Mouse (Mus musculus): ENCODE data around the gene Prrt2. TPM values are rescaled to one million over a fixed set of nuclear protein-coding genes. Genes with fewer than 3 reads are reported as not detected.

The Prrt2 gene
- total and polyA plus RNA-seq, 3 experiments, result 0.12 to 1.4 TPM; not detected in 1

DNA sequence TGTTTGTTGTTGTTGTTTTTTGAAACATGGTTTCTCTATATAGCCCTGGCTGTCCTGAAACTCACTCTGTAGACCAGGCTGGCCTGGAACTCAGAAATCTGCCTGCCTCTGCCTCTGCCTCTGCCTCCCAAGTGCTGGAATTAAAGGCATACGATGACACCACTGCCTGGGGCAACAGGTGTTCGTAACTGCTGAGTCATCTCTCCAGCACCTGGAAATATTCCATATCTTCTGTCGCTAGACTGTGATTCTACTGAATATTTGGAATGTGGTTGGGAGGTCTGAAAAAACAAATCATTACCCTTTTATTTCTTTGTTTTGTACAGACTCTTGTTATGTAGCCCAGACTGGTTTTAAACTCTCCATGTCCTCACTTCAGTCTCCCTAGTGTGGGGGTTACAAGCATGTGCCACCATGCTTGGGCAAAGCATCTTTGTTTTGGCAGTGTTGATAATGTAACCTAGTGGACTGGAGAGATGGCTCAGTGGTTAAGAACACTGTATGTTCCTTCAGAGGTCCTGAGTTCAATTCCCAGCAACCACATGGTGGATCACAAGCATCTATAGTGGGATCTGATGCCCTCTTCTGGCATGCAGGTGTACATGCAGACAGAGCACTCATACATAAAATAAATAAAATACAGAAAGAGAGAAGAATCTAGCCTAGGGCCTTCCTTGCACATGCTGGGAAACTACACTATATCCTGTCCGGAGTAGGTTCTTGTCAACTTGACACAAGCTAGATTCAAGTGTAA is 16.7 kb downstream of the Prrt2 start (continued):
- TF ChIP-seq ZMIZ1 (IDR thresholded peaks at IDR 0.05; ENCODE audit: low read depth, low read length), result no peak
- no peak for TF ChIP-seq POLR2AphosphoS5 (IDR thresholded peaks at IDR 0.05; ENCODE audit: borderline replicate concordance, low read depth, low read length)

DNA sequence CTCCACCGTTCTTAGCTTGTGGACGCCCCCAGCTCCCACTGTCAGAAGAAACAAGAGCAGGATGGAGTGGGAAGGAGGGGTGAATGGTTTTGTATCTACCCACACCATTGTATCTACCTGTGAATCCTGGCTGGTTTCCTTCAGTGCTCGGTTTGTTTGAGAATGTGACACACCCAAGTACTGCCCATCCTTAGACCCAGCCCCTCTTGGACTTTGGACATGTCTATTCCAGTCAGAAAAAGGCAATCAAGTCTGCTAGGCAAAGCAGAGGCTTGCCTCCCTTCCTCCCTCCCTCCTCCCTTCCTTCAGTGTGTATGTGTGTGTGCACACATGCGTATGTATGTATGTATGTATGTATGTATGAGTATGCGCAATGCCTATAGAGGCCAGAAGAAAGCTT is 17.4 kb downstream of the Prrt2 start:
- no peaks in the 10 kb centered on the region for H3K27me3 ChIP-seq (ENCODE audit: control insufficient read depth in 1 of 2, insufficient read depth in 2 of 2, low read length in 2 of 2)
- peaks cover 10 to 22% of the 10 kb centered on the region in 2 experiments; a peak in 3 of 4 replicates for H3K4me1 ChIP-seq (ENCODE audit: control insufficient read depth in 1 of 2, insufficient read depth in 2 of 2, low read length in 2 of 2)
- no peaks in the 10 kb centered on the region for H3K9me3 ChIP-seq (replicated peaks; ENCODE audit: insufficient read depth, low read length)
- no peak for DNase-seq (ENCODE audit: low read depth, low spot score)
- H3K27ac ChIP-seq (ENCODE audit: control insufficient read depth, low read depth, low read length), result no peak overlapping the region
- H3K4me3 ChIP-seq (ENCODE audit: control insufficient read depth in 1 of 2, insufficient read depth in 1 of 2, low read depth in 2 of 2, low read length in 2 of 2), result no peak overlapping the region
- H3K36me3 ChIP-seq (ENCODE audit: control insufficient read depth in 1 of 2, insufficient read depth in 2 of 2, low read length in 2 of 2), result peaks cover 0 to 16% of the 10 kb centered on the region in 2 experiments; a peak in 2 of 4 replicates
- H3K79me2 ChIP-seq (ENCODE audit: control insufficient read depth, insufficient read depth, low read length, poor library complexity), result no peaks in the 10 kb centered on the region; the same call in 1 of the 2 replicates
- no peak overlapping the region for H3K9ac ChIP-seq (ENCODE audit: control insufficient read depth, low read depth, low read length, poor library complexity, severe bottlenecking)
- TF ChIP-seq ELF1 (IDR thresholded peaks at IDR 0.05; ENCODE audit: low read depth, low read length) (no peak), MXI1 (IDR thresholded peaks at IDR 0.05; ENCODE audit: low read depth, low read length) (no peak), MAX (IDR thresholded peaks at IDR 0.05; ENCODE audit: low read length) (no peak), POLR2AphosphoS2 (IDR thresholded peaks at IDR 0.05; ENCODE audit: low read length) (no peak), JUND (IDR thresholded peaks at IDR 0.05; ENCODE audit: low read depth, low read length) (no peak), ZMIZ1 (IDR thresholded peaks at IDR 0.05; ENCODE audit: low read depth, low read length) (no peak), ZC3H11A (IDR thresholded peaks at IDR 0.05; ENCODE audit: low read depth, low read length) (no peak), NRF1 (IDR thresholded peaks at IDR 0.05; ENCODE audit: insufficient read depth, low read depth, low read length, poor library complexity, severe bottlenecking) (no peak)

- Histone ChIP-seq H3K27ac (ENCODE audit: control insufficient read depth, low read depth, low read length) (no peak overlapping the region), H3K79me2 (ENCODE audit: control insufficient read depth, insufficient read depth, low read length, poor library complexity) (no peaks in the 10 kb centered on the region), H3K9me3 (replicated peaks; ENCODE audit: insufficient read depth, low read length) (no peaks in the 10 kb centered on the region), H3K36me3 (ENCODE audit: control insufficient read depth in 1 of 2, insufficient read depth in 2 of 2, low read length in 2 of 2) (peaks cover 0 to 5% of the 10 kb centered on the region in 2 experiments; a peak in 3 of 4 replicates), H3K27me3 (ENCODE audit: control insufficient read depth in 1 of 2, insufficient read depth in 2 of 2, low read length in 2 of 2) (no peaks in the 10 kb centered on the region), H3K4me1 (ENCODE audit: control insufficient read depth in 1 of 2, insufficient read depth in 2 of 2, low read length in 2 of 2) (peaks cover 2 to 10% of the 10 kb centered on the region in 2 experiments; a peak in 3 of 4 replicates), H3K4me3 (ENCODE audit: control insufficient read depth in 1 of 2, insufficient read depth in 1 of 2, low read depth in 2 of 2, low read length in 2 of 2) (no peak overlapping the region), H3K9ac (ENCODE audit: control insufficient read depth, low read depth, low read length, poor library complexity, severe bottlenecking) (no peak overlapping the region)
- TF ChIP-seq TAL1 (IDR thresholded peaks at IDR 0.05; ENCODE audit: low read length) (no peak), CTCF (IDR thresholded peaks at IDR 0.05 in 2 of 3, conservative IDR thresholded peaks at IDR 0.05 in 1 of 3; ENCODE audit: control insufficient read depth in 1 of 3, insufficient read depth in 1 of 3, low read depth in 2 of 3, low read length in 3 of 3, poor library complexity in 1 of 3, severe bottlenecking in 1 of 3) (no peak)
- no peak for DNase-seq (ENCODE audit: low read depth, low spot score)
Observed at GRCm38 (mm10) chr7:126999568-126999967, 21.4 kb downstream of the Prrt2 start.

DNA sequence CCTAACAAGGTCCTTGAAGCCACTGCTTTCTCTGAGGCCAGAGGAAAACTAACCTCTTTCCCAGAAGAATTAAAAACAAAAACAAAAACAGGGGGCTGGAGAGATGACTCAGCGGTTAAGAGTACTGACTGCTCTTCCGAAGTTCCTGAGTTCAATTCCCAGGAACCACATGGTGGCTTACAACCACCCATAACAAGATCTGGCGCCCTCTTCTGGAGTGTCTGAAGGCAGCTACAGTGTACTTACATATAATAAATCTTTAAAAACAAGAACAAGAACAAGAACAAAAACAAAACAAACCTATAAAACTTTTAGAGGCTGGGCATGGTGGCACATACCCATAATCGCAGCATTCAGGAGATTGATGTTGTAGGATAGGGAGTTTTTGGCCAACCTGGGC is 24.6 kb downstream of the Prrt2 start:
- Histone ChIP-seq H3K4me1 (ENCODE audit: control insufficient read depth in 1 of 2, insufficient read depth in 2 of 2, low read length in 2 of 2) (no peaks in the 10 kb centered on the region), H3K27me3 (ENCODE audit: control insufficient read depth in 1 of 2, insufficient read depth in 2 of 2, low read length in 2 of 2) (no peaks in the 10 kb centered on the region), H3K4me3 (ENCODE audit: control insufficient read depth in 1 of 2, insufficient read depth in 1 of 2, low read depth in 2 of 2, low read length in 2 of 2) (no peak overlapping the region), H3K9me3 (replicated peaks; ENCODE audit: insufficient read depth, low read length) (no peaks in the 10 kb centered on the region), H3K79me2 (ENCODE audit: control insufficient read depth, insufficient read depth, low read length, poor library complexity) (no peaks in the 10 kb centered on the region), H3K9ac (ENCODE audit: control insufficient read depth, low read depth, low read length, poor library complexity, severe bottlenecking) (no peak overlapping the region), H3K36me3 (ENCODE audit: control insufficient read depth in 1 of 2, insufficient read depth in 2 of 2, low read length in 2 of 2) (no peaks in the 10 kb centered on the region; a peak in 2 of 4 replicates), H3K27ac (ENCODE audit: control insufficient read depth, low read depth, low read length) (no peak overlapping the region)
- TF ChIP-seq SMC3 (IDR thresholded peaks at IDR 0.05; ENCODE audit: low read depth, low read length) (peak; percentile 65), RAD21 (IDR thresholded peaks at IDR 0.05; ENCODE audit: low read depth, low read length) (peak; percentile 34), E2F4 (IDR thresholded peaks at IDR 0.05; ENCODE audit: borderline replicate concordance, low read depth, low read length) (no peak), ZC3H11A (IDR thresholded peaks at IDR 0.05; ENCODE audit: low read depth, low read length) (peak; percentile 38; the same call in 1 of the 2 replicates), MAFK (IDR thresholded peaks at IDR 0.05; ENCODE audit: borderline replicate concordance, low read depth, low read length) (no peak), CTCF (IDR thresholded peaks at IDR 0.05 in 2 of 3, conservative IDR thresholded peaks at IDR 0.05 in 1 of 3; ENCODE audit: control insufficient read depth in 1 of 3, insufficient read depth in 1 of 3, low read depth in 2 of 3, low read length in 3 of 3, poor library complexity in 1 of 3, severe bottlenecking in 1 of 3) (peak; percentile 14 to 50 (median 27); a peak in 4 of 6 replicates), MYC (IDR thresholded peaks at IDR 0.05; ENCODE audit: low read depth, low read length) (0 out of 2 replicates have a peak, but pooled peaks have one; percentile 28)
- DNase-seq (ENCODE audit: low read depth, low spot score), result peak; percentile 43

Data from MEL (cell line).